8 mouse cellular contexts compared by ENCODE assay signal in the genomic region with DNA sequence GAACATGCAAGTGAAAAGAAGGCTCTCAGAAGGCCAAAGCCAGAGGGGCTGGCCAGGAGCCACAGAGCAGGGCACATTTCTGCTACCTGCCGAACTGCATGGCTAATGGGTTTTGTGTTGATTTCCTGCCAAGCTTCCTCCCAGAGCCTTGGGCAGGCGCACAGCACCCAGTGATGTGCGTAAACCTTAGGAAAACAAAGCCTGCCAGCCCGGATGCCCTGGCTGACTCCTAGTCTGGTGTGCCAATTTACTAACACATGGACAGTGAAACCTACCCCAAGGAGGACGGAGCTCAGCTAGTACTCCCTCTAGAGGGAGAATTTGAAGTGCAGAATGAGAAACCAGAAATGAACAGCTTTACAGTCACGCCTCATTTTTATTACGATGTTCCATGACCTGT. TPM values are rescaled to one million over a fixed set of nuclear protein-coding genes. Genes with fewer than 3 reads are reported as not detected.
A peak's percentile ranks its signal among the peaks of the same experiment; 100 is the strongest.
DNase-seq lines count a peak whose midpoint lies in the region; ATAC-seq lines count a peak whose summit lies in the region.
"Had no signal": no experiment of that assay in that cellular context is flagged by ENCODE, and none has a peak within 500 bp of the region (broad histone marks: within the 10 kb centered on the region; RNA-seq: fewer than 3 reads in every experiment).

No protein-coding gene starts in this region.

- no peaks in the 10 kb centered on the region for H3K36me3 ChIP-seq in neural tube, embryonic 12.5 days

- H3K4me3 ChIP-seq in neural tube, embryonic 12.5 days = no peak overlapping the region
- H3K4me3 ChIP-seq: embryonic facial prominence, embryonic 15.5 days had no signal

- no peak for DNase-seq in neural tube, embryonic 10.5 days (ENCODE audit: extremely low spot score, low spot score)
- peak; percentile 95 for DNase-seq in cerebellum, adult 9-11 months
- DNase-seq in kidney, adult 8-10 months = peak; percentile 76 to 87
- DNase-seq in natural killer cell, adult 2 months (ENCODE audit: low spot score in 2 of 2) = no peak

- no peaks in the 10 kb centered on the region for H3K27me3 ChIP-seq in neural tube, embryonic 12.5 days (replicated peaks)
- H3K27me3 ChIP-seq: embryonic facial prominence, embryonic 15.5 days had no signal

- H3K9me3 ChIP-seq in neural tube, embryonic 12.5 days = no peaks in the 10 kb centered on the region
- H3K9me3 ChIP-seq: embryonic facial prominence, embryonic 15.5 days had no signal

- H3K4me1 ChIP-seq in neural tube, embryonic 12.5 days = no peaks in the 10 kb centered on the region; the same call in 1 of the 2 replicates
- H3K4me1 ChIP-seq: embryonic facial prominence, embryonic 15.5 days had no signal

- 0 out of 2 replicates have a peak, but pooled peaks have one; percentile 61 for ATAC-seq in neural tube, embryonic 12.5 days (ENCODE audit: low FRiP score, low read depth)
- ATAC-seq in activated CD4-positive, CD25-positive, alpha-beta regulatory T cell, adult 4 months = peak; percentile 78
- peak; percentile 80 for ATAC-seq in megakaryocyte progenitor cell, adult 5-6 weeks (replicated peaks; ENCODE audit: poor library complexity)

- H3K9ac ChIP-seq in neural tube, embryonic 12.5 days = no peak overlapping the region
- H3K9ac ChIP-seq: embryonic facial prominence, embryonic 15.5 days had no signal

- no peak overlapping the region for H3K4me2 ChIP-seq in neural tube, embryonic 12.5 days (replicated peaks)
- H3K4me2 ChIP-seq: embryonic facial prominence, embryonic 15.5 days had no signal

- no peak overlapping the region for H3K27ac ChIP-seq in neural tube, embryonic 12.5 days
- H3K27ac ChIP-seq: embryonic facial prominence, embryonic 15.5 days had no signal

- 60% methylated on average over 7 of the region's 7 CpGs for WGBS in neural tube, embryonic 12.5 days

RNA-seq across cellular contexts. Expression of a gene that starts 50.0 kb away (rescaled TPM):
- polyA plus RNA-seq in neural tube, embryonic 12.5 days (2016; fragmentation: Nextera tagmentation; extraction: Ambion mirVana) = 16.8 and 18.2 TPM in 2 replicates
- polyA plus RNA-seq in activated CD4-positive, CD25-positive, alpha-beta regulatory T cell, adult 4 months (2017; shearing (Covaris generic)) = 1 to 10 TPM; 1.7 to 2.2 TPM
- 5.6 and 7.1 TPM in 2 replicates for total RNA-seq in megakaryocyte progenitor cell, adult 5-6 weeks (2015)
- 5.2 and 7.4 TPM in 2 replicates for total RNA-seq in megakaryocyte progenitor cell, adult 5-6 weeks (2017)

RNA-seq across cellular contexts. Expression of a gene that starts 59.9 kb away (rescaled TPM):
- polyA plus RNA-seq in neural tube, embryonic 12.5 days (2016; fragmentation: Nextera tagmentation; extraction: Ambion mirVana) = 0.32 and 0.52 TPM in 2 replicates
- polyA plus RNA-seq in activated CD4-positive, CD25-positive, alpha-beta regulatory T cell, adult 4 months (2017; shearing (Covaris generic)) = 1 to 10 TPM; 6.7 to 8.7 TPM
- total RNA-seq in megakaryocyte progenitor cell, adult 5-6 weeks (2015) = 4.5 and 4.8 TPM in 2 replicates
- 3.0 and 3.7 TPM in 2 replicates for total RNA-seq in megakaryocyte progenitor cell, adult 5-6 weeks (2017)

Comparison
In these comparisons a context has a peak if more than half of its experiments do, and no peak if none do; other contexts are left out.
1. DNase-seq: peak in cerebellum, adult 9-11 months (single experiment) and kidney, adult 8-10 months (2 of 2); none in neural tube, embryonic 10.5 days (single experiment) and natural killer cell, adult 2 months (0 of 2).
2. Peak in every context shown above with its lines, with median percentiles within 50 percentile points of each other: ATAC-seq.